Mouse (Mus musculus) embryonic facial prominence, embryonic 13.5 days (tissue): ENCODE measurements around the gene Phkg1. TPM values are rescaled to one million over a fixed set of nuclear protein-coding genes. Genes with fewer than 3 reads are reported as not detected.
"Not testable (repeated sequence)": the region's sequence is repeated elsewhere in the genome, so short reads cannot be mapped to it uniquely, and the experiment has no call there.

Experiments
- ATAC-seq: fragments of 200-750 bp; cut with Nextera tagmentation; 2 replicates; pipeline ENCODE4 v1.8.0; 2017; ENCODE audit warnings: low read depth; ENCODE audit not compliant: insufficient number of reproducible peaks, insufficient read depth, low FRiP score, low TSS enrichment
- H3K27ac ChIP-seq: fragments of 300-500 bp; sonication (generic); 2 replicates; pipeline ENCODE4 v1.5.1; 2015; ENCODE audit warnings: moderate library complexity, mild to moderate bottlenecking, inconsistent platforms
- H3K27me3 ChIP-seq: fragments of 300-500 bp; sonication (generic); 2 replicates; pipeline ENCODE4 v1.6.1; 2015; ENCODE audit warnings: mild to moderate bottlenecking, inconsistent platforms
- H3K36me3 ChIP-seq: fragments of 300-500 bp; sonication (generic); 2 replicates; pipeline ENCODE4 v1.6.1; 2015; ENCODE audit warnings: mild to moderate bottlenecking, inconsistent platforms
- H3K4me1 ChIP-seq: fragments of 300-500 bp; sonication (generic); 2 replicates; pipeline ENCODE4 v1.6.1; 2015; ENCODE audit warnings: inconsistent platforms
- H3K4me2 ChIP-seq: fragments of 300-500 bp; sonication (generic); 2 replicates; pipeline ENCODE4 v1.6.1; 2015; ENCODE audit warnings: moderate library complexity, mild to moderate bottlenecking, inconsistent platforms
- H3K4me3 ChIP-seq: fragments of 300-500 bp; sonication (generic); 2 replicates; pipeline ENCODE4 v1.5.1; 2015; ENCODE audit warnings: mild to moderate bottlenecking, inconsistent platforms
- H3K9ac ChIP-seq: fragments of 300-500 bp; sonication (generic); 2 replicates; pipeline ENCODE4 v1.6.1; 2015; ENCODE audit warnings: mild to moderate bottlenecking, inconsistent platforms
- H3K9me3 ChIP-seq: fragments of 300-500 bp; sonication (generic); 2 replicates; pipeline ENCODE4 v1.6.1; 2016; ENCODE audit warnings: inconsistent platforms
- WGBS: fragments of 180-500 bp; shearing (Covaris S2); methylation state at CpG from one replicate; pipeline ENCODE4 v1.1.7; 2015; ENCODE audit warnings: mixed read lengths; 5-methylcytosine and 5-hydroxymethylcytosine counted together
- polyA plus RNA-seq: library from polyadenylated mRNA; unstranded; fragments of >200 nt; fragmentation: Nextera tagmentation; extraction: Ambion mirVana; gene quantifications from 2 replicates; pipeline ENCODE4 v1.2.1, GENCODE M21; 2015

Phkg1 gene
- polyA plus RNA-seq: 0.24 and 0.39 TPM in 2 replicates

DNA sequence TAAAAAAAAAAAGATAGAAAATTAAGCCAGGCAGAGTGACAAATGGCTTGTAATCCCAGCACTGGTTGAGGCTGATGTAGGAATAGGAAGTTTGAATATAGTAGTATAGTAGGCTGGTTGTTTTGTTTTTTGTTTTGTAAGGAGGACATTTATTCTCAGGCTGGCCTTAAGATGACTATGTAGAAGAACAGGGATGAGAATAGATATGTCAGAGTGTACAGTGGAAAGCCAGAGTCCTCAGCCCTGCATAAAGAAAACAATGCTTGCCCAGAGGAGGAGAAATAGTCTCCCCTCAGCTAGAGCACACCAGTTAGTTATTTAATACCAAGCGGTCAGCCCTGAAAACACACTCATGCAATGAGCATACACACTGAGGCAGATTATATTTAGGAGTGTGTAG is at the start of gene Phkg1:
Gene Phkg1, minus strand, starts transcription at position 101 of the 400 bp plus-strand sequence.
- Histone ChIP-seq H3K27me3 (no peaks in the 10 kb centered on the region), H3K9me3 (no peaks in the 10 kb centered on the region), H3K4me2 (no peak within 1 kb of the TSS), H3K36me3 (peaks cover 15% of the 10 kb centered on the region; the same call in 1 of the 2 replicates), H3K9ac (no peak within 1 kb of the TSS), H3K27ac (no peak within 1 kb of the TSS), H3K4me3 (no peak within 1 kb of the TSS), H3K4me1 (peaks cover 8% of the 10 kb centered on the region)
- no peak for ATAC-seq
- 93% methylated on average over 1 of the region's 1 CpGs for WGBS

DNA sequence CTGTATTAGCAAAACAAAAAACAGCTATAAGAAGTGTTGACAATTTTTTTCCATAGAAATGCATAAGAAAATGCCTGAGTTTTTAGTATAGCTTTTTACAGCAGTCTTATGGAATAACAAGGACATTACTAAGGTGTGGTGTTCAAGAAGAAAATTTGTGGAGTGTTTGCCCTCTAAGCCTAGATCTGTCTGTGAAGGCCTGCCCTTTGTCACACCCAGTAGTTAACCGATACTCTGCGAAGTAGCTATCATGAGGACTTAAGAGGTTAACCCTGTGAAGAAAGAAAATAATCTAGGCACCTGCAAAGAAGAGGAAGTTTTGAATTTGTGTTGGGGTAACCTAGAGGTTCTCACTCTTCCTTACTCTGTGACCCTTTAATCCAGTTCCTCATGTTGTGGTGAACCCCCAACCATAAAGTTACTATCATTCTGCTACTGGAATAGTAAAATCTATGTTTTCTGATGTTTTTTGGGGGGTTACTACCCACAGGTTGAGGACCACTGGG is 49.2 kb upstream of the Phkg1 start:
- 92% methylated on average over 2 of the region's 2 CpGs for WGBS
- no peaks in the 10 kb centered on the region for H3K9me3 ChIP-seq
- H3K4me2 ChIP-seq: no peak overlapping the region
- H3K36me3 ChIP-seq: peaks cover 8% of the 10 kb centered on the region
- no peak overlapping the region for H3K4me3 ChIP-seq
- H3K27me3 ChIP-seq: no peaks in the 10 kb centered on the region
- H3K27ac ChIP-seq: no peak overlapping the region
- H3K4me1 ChIP-seq: peaks cover 4% of the 10 kb centered on the region; the same call in 1 of the 2 replicates
- no peak overlapping the region for H3K9ac ChIP-seq
- no peak for ATAC-seq

DNA sequence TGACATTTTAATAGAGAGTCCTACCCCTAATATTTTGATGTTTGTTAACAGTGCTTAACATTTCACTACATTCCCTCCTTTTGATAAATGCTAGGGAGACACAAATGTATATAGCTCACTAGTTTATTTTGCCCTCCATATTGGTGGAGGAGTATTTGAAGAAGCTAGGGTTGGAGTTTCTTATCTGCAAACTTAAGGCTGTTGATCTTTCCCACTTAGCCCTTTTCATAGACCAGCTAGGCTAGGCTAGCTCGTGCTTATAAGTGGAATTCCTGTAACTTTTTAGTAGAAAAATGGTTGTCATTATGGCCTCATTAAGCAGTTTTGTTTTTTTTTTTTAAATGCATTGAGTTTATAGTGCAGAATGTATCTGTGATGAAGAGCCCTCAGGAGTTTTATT is 45.1 kb upstream of the Phkg1 start:
- WGBS: 84% methylated on average over 1 of the region's 1 CpGs
- no peak overlapping the region for H3K4me2 ChIP-seq
- no peak for ATAC-seq
- no peak overlapping the region for H3K4me3 ChIP-seq
- H3K4me1 ChIP-seq: peaks cover 6% of the 10 kb centered on the region; the same call in 1 of the 2 replicates
- H3K36me3 ChIP-seq: peaks cover 8% of the 10 kb centered on the region
- H3K27me3 ChIP-seq: no peaks in the 10 kb centered on the region
- no peaks in the 10 kb centered on the region for H3K9me3 ChIP-seq
- H3K27ac ChIP-seq: no peak overlapping the region
- no peak overlapping the region for H3K9ac ChIP-seq

DNA sequence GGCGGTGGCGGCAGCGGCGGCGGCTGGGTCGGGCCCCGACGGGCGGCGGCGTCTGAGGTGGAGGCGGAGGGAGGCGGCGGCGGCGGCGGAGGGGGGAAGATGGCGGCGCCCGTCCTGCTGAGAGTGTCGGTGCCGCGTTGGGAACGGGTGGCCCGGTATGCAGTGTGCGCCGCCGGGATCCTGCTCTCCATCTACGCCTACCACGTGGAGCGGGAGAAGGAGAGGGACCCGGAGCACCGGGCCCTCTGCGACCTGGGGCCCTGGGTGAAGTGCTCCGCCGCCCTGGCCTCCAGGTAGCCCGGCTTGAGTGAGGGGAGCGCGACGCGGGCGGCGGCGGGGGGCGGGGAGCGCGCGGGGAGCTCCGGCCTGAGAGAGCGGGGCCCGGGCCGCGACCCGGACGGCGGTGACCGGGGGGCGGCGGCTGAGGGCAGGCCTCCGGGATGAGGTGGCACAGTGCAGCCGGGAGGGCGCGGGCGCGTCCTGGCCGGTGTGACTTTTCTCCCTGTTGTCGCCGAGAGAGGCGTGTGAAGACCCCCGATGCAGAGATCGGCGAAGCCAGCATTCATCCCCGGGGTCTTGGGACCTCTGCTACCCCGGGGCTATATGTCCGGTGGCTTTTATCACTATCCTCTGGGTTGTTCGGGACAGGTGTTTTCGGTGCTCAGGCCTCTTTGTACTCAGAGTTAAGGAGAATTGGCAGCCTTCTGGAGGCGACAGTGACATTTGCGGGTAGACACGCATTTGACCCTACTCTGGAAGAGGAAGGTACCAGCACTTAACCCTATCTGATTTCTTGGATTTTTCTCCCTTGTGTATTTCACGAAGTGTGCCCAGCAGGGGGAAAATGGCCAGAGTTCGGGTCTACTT is 44.0 kb upstream of the Phkg1 start:
- under 1% methylated on average over 46 of the region's 82 CpGs for WGBS
- H3K27ac ChIP-seq: peak overlapping the region; percentile 39; the same call in 1 of the 2 replicates
- peak overlapping the region; percentile 89 for H3K9ac ChIP-seq
- H3K27me3 ChIP-seq, H3K36me3 ChIP-seq, H3K9me3 ChIP-seq, H3K4me1 ChIP-seq: not testable (repeated sequence)
- H3K4me3 ChIP-seq: peak overlapping the region; percentile 95
- peak overlapping the region; percentile 80 for H3K4me2 ChIP-seq
- ATAC-seq: peak; percentile 39

DNA sequence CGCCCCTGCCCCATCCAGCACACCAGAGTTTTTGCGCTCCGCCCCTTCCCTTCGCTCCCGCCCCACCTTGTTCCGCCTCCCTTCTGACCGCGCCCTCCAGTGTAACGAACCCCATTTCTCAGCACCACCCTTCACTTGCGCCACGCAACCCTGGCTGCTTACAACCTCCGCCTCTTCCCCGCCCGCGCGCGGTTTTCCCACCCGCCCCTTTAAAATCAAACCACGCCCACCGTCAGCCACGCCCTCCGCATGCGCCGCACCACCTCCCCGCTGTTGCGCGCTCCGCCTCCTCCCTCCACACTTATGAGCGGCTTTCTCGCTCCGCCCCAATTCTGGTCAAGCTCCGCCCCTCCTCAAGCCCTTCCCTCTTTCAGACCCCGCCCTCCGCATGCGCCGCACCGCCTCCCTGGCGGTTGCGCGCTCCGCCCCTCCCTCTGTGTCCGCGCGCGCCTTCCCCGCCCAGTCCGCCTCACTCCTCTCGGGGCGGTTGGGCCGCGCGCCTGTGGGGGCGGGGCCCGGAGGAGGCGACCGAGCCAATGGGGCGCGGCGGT is 43.2 kb upstream of the Phkg1 start, which contains the start of gene Vkorc1l1:
Gene Vkorc1l1, plus strand, starts transcription at position 476 of the 551 bp plus-strand sequence.
- WGBS: 1% methylated on average over 58 of the region's 59 CpGs
- Histone ChIP-seq H3K36me3 (peaks cover 8% of the 10 kb centered on the region), H3K4me3 (peak within 1 kb of the TSS; percentile 95), H3K4me1 (peaks cover 6% of the 10 kb centered on the region; the same call in 1 of the 2 replicates), H3K9ac (peak within 1 kb of the TSS; percentile 89), H3K9me3 (no peaks in the 10 kb centered on the region), H3K27ac (peak within 1 kb of the TSS; percentile 39; the same call in 1 of the 2 replicates), H3K4me2 (peak within 1 kb of the TSS; percentile 80), H3K27me3 (no peaks in the 10 kb centered on the region)
- ATAC-seq: peak; percentile 99

DNA sequence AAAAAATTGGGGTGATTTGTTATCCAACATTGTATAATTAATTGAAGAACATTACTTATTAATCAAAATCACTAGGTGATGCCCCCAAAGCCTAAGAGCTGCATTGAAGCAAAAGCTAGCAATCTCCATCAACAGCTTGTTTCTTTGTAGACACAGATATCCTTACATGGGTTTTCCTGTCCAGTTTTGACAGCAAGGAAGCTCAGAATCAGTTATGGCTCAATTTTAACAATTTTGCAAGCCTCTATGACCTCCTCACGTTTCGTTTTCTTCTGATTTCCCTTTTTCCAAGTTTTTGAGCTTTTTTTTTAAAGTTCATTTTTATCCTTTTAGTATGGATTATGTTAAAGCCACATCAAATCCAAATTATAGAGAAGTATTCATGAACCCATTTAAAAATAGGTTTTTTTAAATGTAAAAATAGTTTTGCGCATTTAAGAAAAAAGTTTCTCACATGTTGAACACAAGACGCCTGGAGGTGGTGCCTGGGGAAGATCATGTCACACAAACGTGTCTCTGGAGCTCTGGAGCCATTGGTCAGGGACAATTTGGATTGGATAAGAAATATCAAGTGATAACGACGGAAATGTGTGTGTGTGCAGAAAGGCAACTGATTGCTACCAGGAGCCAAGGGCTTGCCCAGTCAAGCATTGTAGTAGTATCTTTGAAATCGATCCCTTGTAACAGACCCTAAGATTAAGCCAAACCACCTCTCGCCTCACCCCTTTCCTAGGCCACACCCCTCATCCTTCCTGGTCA is 42.6 kb upstream of the Phkg1 start:
- WGBS: 6% methylated on average over 9 of the region's 9 CpGs
- Histone ChIP-seq H3K4me2 (peak overlapping the region; percentile 57), H3K27ac (peak overlapping the region; percentile 22; the same call in 1 of the 2 replicates), H3K4me3 (peak overlapping the region; percentile 95), H3K27me3 (no peaks in the 10 kb centered on the region), H3K36me3 (peaks cover 8% of the 10 kb centered on the region), H3K9ac (0 out of 2 replicates have a peak overlapping the region, but pooled peaks have one; percentile 36), H3K4me1 (peaks cover 6% of the 10 kb centered on the region; the same call in 1 of the 2 replicates), H3K9me3 (no peaks in the 10 kb centered on the region)
- no peak for ATAC-seq

DNA sequence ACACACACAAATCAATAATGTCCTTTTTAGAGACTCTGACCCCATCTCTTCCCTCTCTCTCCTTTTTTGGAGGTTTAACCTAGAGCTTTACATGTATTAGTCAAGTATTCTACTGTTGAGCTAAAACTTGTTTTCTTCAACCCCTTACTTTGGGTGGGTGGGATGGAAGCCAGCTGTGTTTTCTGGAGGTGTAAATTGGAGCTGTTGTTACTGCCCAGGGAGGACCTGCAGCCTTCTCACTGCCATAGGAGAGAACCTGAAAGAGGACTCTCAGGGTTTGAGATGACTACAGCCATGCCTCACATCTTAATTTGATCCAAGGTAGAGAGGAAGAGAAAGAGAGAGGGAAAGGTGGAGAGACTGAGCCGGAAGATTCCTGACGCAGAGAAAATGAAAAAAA is 41.9 kb upstream of the Phkg1 start:
- Histone ChIP-seq H3K4me1 (peaks cover 6% of the 10 kb centered on the region; the same call in 1 of the 2 replicates), H3K4me3 (no peak overlapping the region), H3K36me3 (peaks cover 5% of the 10 kb centered on the region), H3K9me3 (no peaks in the 10 kb centered on the region), H3K27ac (no peak overlapping the region), H3K4me2 (no peak overlapping the region), H3K9ac (no peak overlapping the region), H3K27me3 (no peaks in the 10 kb centered on the region)
- ATAC-seq: no peak
- 56% methylated on average over 2 of the region's 2 CpGs for WGBS

DNA sequence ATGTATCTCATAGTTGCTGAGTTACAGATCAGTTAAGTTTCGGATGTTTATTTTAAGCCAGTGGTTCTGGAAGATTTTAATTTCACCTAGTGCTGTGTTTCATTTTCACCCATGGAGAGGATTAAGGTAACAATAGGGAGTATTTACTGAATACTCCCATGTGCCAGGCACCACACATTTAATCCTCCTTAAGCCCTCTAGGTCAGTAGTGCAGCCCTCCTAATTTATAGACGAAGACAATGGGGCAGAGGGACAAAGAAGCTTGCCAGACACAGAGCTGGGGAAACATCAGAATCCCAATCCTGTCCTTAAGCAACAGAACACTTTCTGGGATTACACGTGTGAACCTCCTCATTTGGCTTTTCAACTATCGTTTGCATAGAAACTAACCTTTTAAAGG is 38.6 kb upstream of the Phkg1 start:
- H3K27ac ChIP-seq: no peak overlapping the region

DNA sequence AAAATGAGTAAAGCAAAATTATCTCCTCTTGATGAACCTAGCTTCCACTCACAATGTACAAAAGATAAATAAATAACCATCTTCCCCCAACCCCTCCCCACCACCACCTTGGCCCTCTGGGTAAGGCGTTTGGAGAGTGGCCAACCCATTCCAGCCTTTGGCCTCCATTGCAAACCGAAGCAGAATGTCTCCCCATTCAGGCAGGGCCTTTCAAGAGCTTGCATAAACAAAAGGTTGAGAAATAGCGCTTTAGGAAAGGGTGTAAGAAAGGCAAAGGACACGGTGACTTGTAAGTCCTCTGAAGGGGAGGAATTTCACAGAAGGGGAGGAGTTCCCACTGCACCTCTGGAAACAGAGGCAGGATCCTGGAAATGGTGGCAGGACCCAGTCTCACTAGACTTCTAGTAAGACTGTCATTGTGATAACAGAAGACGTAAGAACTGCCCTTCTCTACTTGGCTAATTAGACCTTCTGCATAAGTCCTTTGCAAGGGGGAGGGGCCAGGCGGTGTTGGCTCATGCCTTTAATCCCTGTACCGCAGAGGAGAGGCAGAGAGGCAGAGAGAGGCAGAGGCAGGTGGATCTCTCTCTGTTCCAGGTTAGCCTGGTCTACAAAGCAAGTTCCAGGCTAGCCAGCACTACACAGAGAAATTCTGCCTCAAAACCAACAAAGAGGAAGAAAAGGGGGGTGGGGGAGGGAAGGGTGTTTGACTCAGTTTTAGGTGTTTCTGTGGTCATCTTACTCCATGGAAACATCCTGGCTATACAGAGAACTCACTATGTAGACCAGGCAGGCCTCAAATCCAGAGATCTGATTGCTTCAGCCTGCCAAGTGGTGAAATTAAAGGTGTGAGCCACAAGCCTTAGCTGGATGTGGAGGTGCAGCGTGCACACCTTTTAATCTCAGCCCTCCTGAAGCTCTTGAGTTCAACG is 31.8 kb upstream of the Phkg1 start:
- 56% methylated on average over 9 of the region's 9 CpGs for WGBS
- H3K4me2 ChIP-seq: no peak overlapping the region
- H3K27ac ChIP-seq: no peak overlapping the region
- H3K36me3 ChIP-seq: no peaks in the 10 kb centered on the region
- H3K9me3 ChIP-seq: no peaks in the 10 kb centered on the region
- no peak overlapping the region for H3K4me3 ChIP-seq
- no peak overlapping the region for H3K9ac ChIP-seq
- no peak for ATAC-seq
- no peaks in the 10 kb centered on the region for H3K4me1 ChIP-seq
- no peaks in the 10 kb centered on the region for H3K27me3 ChIP-seq

More for the DNA sequence above, 38.6 kb upstream of the Phkg1 start:
- Histone ChIP-seq H3K27me3 (no peaks in the 10 kb centered on the region), H3K4me2 (no peak overlapping the region), H3K9me3 (no peaks in the 10 kb centered on the region), H3K4me1 (no peaks in the 10 kb centered on the region), H3K36me3 (no peaks in the 10 kb centered on the region), H3K4me3 (no peak overlapping the region), H3K9ac (no peak overlapping the region)
- WGBS: 37% methylated on average over 4 of the region's 4 CpGs
- ATAC-seq: no peak

DNA sequence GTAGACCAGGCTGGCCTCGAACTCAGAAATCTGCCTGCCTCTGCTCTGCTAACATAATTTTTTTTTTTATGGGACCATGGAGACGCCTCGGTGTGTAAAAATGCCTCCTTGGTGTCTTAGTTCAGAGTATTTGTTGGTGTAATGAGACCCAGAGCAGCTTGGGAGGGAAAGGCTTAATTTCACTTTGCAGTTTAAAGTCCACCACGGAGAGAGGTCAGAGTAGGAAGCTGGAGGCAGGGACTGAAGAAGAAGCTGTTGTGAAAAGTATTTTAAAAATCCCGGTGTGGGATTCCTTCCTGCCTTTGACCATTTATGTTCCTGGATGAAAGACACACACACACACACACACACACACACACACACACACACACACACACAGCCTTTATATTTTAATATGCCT is 27.6 kb upstream of the Phkg1 start:
- Histone ChIP-seq H3K4me2 (no peak overlapping the region), H3K36me3 (no peaks in the 10 kb centered on the region), H3K4me1 (no peaks in the 10 kb centered on the region), H3K9ac (no peak overlapping the region), H3K27ac (no peak overlapping the region), H3K27me3 (no peaks in the 10 kb centered on the region), H3K4me3 (no peak overlapping the region), H3K9me3 (no peaks in the 10 kb centered on the region)
- ATAC-seq: no peak
- 76% methylated on average over 5 of the region's 5 CpGs for WGBS
